Mouse (Mus musculus) forebrain, postnatal 0 days (tissue): ENCODE results near the gene Vezt. TPM values are rescaled to one million over a fixed set of nuclear protein-coding genes. Genes with fewer than 3 reads are reported as not detected.
A peak's percentile ranks its signal among the peaks of the same experiment; 100 is the strongest.

Experiments used
- ATAC-seq: fragments of 200-750 bp; cut with Nextera tagmentation; 2 replicates; pipeline ENCODE4 v1.8.0; 2017; ENCODE audit warnings: mild to moderate bottlenecking, moderate library complexity
- DNase-seq: peaks from one replicate; pipeline ENCODE4 v3.0.0-alpha.2; 2015
- H3K27ac ChIP-seq: fragments of 300-500 bp; sonication (generic); 2 replicates; pipeline ENCODE4 v1.5.1; 2014; ENCODE audit warnings: low read depth, mild to moderate bottlenecking, antibody characterized with exemption, low read length, moderate library complexity, mixed read lengths
- H3K27me3 ChIP-seq: fragments of 300-500 bp; sonication (generic); 2 replicates; pipeline ENCODE4 v1.6.1; 2014; ENCODE audit warnings: mild to moderate bottlenecking, low read length, mixed read lengths; ENCODE audit not compliant: insufficient read depth
- H3K36me3 ChIP-seq: fragments of 300-500 bp; sonication (generic); 2 replicates; pipeline ENCODE4 v1.6.1; 2014; ENCODE audit warnings: mild to moderate bottlenecking, moderate library complexity; ENCODE audit not compliant: insufficient read depth
- H3K4me1 ChIP-seq: fragments of 300-500 bp; sonication (generic); 2 replicates; pipeline ENCODE4 v1.6.1; 2014; ENCODE audit warnings: antibody characterized with exemption; ENCODE audit not compliant: insufficient read depth
- H3K4me2 ChIP-seq: fragments of 300-500 bp; sonication (generic); 2 replicates; pipeline ENCODE4 v1.6.1; 2014; ENCODE audit warnings: low read depth, mild to moderate bottlenecking, moderate library complexity
- H3K4me3 ChIP-seq: fragments of 300-500 bp; sonication (generic); 2 replicates; pipeline ENCODE4 v1.5.1; 2014; ENCODE audit warnings: low read depth, low read length, mixed read lengths
- H3K9ac ChIP-seq: fragments of 300-500 bp; sonication (generic); 2 replicates; pipeline ENCODE4 v1.6.1; 2014; ENCODE audit warnings: mild to moderate bottlenecking
- H3K9me3 ChIP-seq: fragments of 300-500 bp; sonication (generic); 2 replicates; pipeline ENCODE4 v1.6.1; 2016; ENCODE audit warnings: low read length
- CTCF ChIP-seq: sonication (generic); IDR thresholded peaks from 2 replicates; pipeline ENCODE4 v1.5.1; 2016; ENCODE audit warnings: antibody characterized with exemption, control low read depth, low read depth
- WGBS: fragments of 180-500 bp; shearing (Covaris S2); extraction: QIAGEN DNeasy Blood & Tissue Kit; methylation state at CpG from one replicate; pipeline ENCODE4 v1.1.7; 2014; 5-methylcytosine and 5-hydroxymethylcytosine counted together
- polyA plus RNA-seq: library from polyadenylated mRNA; unstranded; fragments of >200 nt; fragmentation: Nextera tagmentation; extraction: Ambion mirVana; gene quantifications from 2 replicates; pipeline ENCODE4 v1.2.1, GENCODE M21; 2015
- total RNA-seq: library from RNA; depleted of rRNA; stranded (reverse); fragments of >200 nt; gene quantifications from 2 replicates; pipeline ENCODE4 v1.2.3, GENCODE M21; 2014

The Vezt gene
- total and polyA plus RNA-seq, 2 experiments from 2014 or later = 40.1 to 66.0 TPM

DNA sequence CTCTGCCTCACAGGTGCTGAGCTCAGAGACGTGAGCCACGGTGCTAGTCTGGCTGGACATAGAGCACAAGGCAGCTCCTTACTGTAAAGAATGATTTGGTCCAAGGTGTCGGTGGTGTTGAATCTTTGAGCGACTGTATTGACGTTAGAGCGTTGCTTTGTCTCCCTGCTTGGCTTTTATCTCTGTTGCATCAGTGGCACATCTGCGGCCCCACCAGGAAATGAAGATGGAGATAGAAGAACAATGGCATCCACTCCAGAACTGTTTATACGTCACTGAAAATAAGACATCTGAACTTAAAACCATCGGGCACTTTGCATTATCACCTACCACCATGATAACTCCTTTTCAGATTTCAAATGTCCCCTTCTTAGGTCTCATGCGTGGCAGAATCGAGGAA is 135.7 kb downstream of the Vezt start:
- Histone ChIP-seq H3K27me3 (no peaks in the 10 kb centered on the region), H3K9me3 (no peaks in the 10 kb centered on the region), H3K27ac (no peak overlapping the region), H3K36me3 (no peaks in the 10 kb centered on the region), H3K9ac (no peak overlapping the region), H3K4me1 (no peaks in the 10 kb centered on the region), H3K4me2 (no peak overlapping the region), H3K4me3 (no peak overlapping the region)
- no peak for ATAC-seq
- TF ChIP-seq CTCF = no peak
- 88% methylated on average over 11 of the region's 11 CpGs for WGBS
- no peak for DNase-seq

DNA sequence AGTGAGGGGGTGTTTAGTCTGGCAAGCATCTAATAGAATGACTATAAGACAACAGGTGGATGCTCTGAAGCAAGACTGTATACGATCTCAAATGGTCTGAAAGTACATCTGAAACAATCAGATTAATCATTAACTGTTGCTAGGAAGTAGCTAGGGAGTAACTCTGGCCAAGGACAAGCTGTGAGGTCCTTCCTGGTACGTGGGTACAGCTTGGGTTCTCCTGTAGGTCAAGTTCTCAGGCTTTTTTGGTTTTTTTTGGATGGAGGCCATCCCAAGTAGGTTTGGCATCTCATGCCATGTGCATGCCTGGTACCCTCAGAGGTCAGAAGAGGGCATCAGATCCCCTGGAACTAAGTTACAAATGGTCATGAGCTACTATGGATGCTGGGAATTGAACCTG is 136.3 kb downstream of the Vezt start:
- H3K4me3 ChIP-seq = no peak overlapping the region
- ATAC-seq (no peak), DNase-seq (no peak)
- H3K4me2 ChIP-seq = no peak overlapping the region
- TF ChIP-seq CTCF = no peak
- no peaks in the 10 kb centered on the region for H3K4me1 ChIP-seq
- no peaks in the 10 kb centered on the region for H3K9me3 ChIP-seq
- no peaks in the 10 kb centered on the region for H3K36me3 ChIP-seq
- H3K9ac ChIP-seq = no peak overlapping the region
- H3K27ac ChIP-seq = no peak overlapping the region
- WGBS = 67% methylated on average over 2 of the region's 2 CpGs
- H3K27me3 ChIP-seq = no peaks in the 10 kb centered on the region

DNA sequence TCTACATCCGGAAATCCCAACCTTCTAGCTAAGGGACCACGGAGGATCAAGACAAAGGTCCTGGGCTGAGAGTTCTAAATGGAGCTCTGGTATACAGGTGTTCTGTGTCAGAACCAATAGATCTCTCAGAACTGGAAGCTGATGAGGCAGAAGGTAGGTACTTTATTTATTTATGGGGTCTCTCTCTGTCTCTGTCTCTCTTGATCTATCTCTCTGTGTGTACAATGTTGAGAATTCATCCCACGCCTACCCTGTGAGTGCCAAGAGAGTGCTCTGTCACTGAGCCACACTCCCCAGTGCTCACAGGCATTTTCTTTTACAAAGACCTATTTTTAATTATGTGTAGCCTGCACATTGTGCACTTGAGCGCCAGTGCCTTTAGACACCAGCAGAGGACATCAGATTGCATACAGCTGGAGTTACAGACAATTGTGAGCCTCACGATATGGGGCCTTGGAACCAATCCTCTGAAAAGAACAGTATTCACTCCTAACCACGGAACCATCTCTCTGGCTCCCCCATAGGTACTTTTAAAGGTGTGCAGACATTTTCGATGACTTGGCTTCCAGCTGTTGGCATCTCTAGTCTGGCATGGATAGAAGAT is 138.5 kb downstream of the Vezt start, which contains the start of gene Metap2:
Gene Metap2 (minus strand): TSS at position 51 of the 604 bp plus-strand sequence.
- Histone ChIP-seq H3K9ac (no peak within 1 kb of the TSS), H3K36me3 (no peaks in the 10 kb centered on the region), H3K9me3 (no peaks in the 10 kb centered on the region), H3K4me3 (no peak within 1 kb of the TSS), H3K4me1 (no peaks in the 10 kb centered on the region), H3K27ac (no peak within 1 kb of the TSS), H3K4me2 (no peak within 1 kb of the TSS), H3K27me3 (no peaks in the 10 kb centered on the region)
- TF ChIP-seq CTCF = peak; percentile 36
- ATAC-seq = no peak
- no peak for DNase-seq
- 57% methylated on average over 7 of the region's 7 CpGs for WGBS

DNA sequence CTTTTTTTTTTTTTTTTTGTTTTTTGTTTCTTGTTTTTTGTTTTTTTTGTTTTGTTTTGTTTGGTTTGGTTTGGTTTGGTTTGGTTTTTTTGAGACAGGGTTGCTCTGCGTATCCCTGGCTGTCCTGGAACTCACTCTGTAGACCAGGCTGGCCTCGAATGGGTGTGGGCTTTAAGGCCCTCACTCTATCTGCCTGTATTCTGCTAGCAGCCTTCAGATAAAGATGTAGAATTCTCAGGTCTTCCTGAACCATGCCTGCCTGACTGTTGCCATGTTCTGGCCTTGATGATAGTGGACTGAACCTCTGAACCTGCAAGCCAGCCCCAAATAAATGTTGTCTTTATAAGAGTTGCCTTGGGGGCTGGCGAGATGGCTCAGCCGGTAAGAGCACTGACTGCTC is 143.1 kb downstream of the Vezt start:
- Histone ChIP-seq H3K36me3 (no peaks in the 10 kb centered on the region), H3K4me3 (no peak overlapping the region), H3K9ac (no peak overlapping the region), H3K4me1 (peaks cover 12% of the 10 kb centered on the region), H3K9me3 (no peaks in the 10 kb centered on the region), H3K27me3 (no peaks in the 10 kb centered on the region), H3K27ac (no peak overlapping the region), H3K4me2 (no peak overlapping the region)
- no peak for TF ChIP-seq CTCF
- DNase-seq (no peak), ATAC-seq (no peak)
- 96% methylated on average over 4 of the region's 4 CpGs for WGBS

DNA sequence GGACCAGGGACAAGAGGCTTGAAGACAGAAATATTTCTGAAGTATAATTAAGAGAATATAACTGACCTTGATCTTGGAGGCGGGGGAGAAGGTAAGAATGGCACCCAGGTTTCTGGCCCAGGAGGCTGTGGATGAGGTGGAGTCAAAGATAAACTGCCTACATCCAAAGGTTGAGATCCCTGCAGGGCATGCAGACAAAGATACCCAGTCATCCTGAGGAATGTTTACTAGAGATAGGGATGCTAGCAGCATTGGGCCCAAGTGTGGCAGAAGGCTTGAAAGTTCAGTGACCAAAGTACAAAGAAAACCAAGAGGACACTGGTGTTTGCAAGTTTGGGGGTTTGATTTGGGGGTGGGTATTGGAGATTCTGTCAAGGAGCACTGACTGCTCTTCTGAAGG is 144.6 kb downstream of the Vezt start:
- 94% methylated on average over 1 of the region's 1 CpGs for WGBS
- Histone ChIP-seq H3K36me3 (peaks cover 8% of the 10 kb centered on the region), H3K27ac (no peak overlapping the region), H3K9me3 (no peaks in the 10 kb centered on the region), H3K4me1 (peaks cover 12% of the 10 kb centered on the region), H3K9ac (no peak overlapping the region), H3K4me2 (no peak overlapping the region), H3K27me3 (no peaks in the 10 kb centered on the region), H3K4me3 (no peak overlapping the region)
- no peak for DNase-seq
- no peak for TF ChIP-seq CTCF
- no peak for ATAC-seq

DNA sequence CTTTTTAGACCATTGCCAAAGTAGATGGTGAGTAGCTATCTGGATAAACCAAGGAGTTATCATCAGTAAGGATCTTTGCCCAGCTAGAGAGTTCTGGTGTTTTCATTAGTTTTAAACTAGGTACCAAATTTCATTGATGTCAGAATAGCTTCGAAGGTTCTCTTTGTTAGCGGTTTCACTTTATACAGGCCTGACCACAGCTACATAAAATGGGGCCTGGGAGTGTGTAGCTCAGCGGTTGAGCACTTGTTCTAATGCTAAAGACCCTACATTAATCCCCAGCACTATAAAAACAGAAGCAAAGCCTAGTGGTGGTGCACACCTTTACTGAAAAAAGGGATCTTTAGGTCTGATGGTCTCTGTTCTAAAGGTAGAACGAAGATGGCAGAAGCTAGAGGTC is 145.1 kb downstream of the Vezt start:
- Histone ChIP-seq H3K4me3 (peak overlapping the region; percentile 86), H3K27ac (no peak overlapping the region), H3K9me3 (no peaks in the 10 kb centered on the region), H3K4me1 (peaks cover 12% of the 10 kb centered on the region), H3K27me3 (no peaks in the 10 kb centered on the region), H3K9ac (0 out of 2 replicates have a peak overlapping the region, but pooled peaks have one; percentile 92), H3K36me3 (peaks cover 12% of the 10 kb centered on the region), H3K4me2 (peak overlapping the region; percentile 73)
- WGBS = 72% methylated on average over 4 of the region's 4 CpGs
- ATAC-seq = no peak
- no peak for DNase-seq
- no peak for TF ChIP-seq CTCF

DNA sequence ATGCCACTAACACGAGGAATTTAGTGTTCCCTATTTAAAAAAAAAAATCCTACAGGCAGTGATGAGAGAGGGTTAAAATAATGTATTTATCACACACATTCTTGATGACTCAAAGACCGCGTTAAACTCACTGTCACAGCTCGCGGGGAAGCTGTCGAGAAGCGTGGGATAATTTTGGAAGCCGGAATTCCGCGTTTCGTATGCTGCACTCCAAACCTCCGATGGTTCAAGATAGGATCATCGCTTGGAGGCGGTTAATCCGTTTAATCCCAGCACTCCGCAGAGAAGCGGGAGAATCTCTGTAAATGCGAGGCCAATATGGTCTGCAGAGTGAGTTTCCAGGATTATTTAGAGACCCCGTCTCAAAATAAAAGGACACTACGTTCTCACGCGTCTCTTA is 145.6 kb downstream of the Vezt start:
- Histone ChIP-seq H3K4me3 (peak overlapping the region; percentile 86), H3K36me3 (peaks cover 18% of the 10 kb centered on the region), H3K9ac (peak overlapping the region; percentile 92), H3K4me2 (peak overlapping the region; percentile 73), H3K27me3 (no peaks in the 10 kb centered on the region), H3K4me1 (peaks cover 12% of the 10 kb centered on the region), H3K9me3 (no peaks in the 10 kb centered on the region), H3K27ac (peak overlapping the region; percentile 95)
- WGBS = under 1% methylated on average over 22 of the region's 22 CpGs
- TF ChIP-seq CTCF = no peak
- ATAC-seq (peak; percentile 56), DNase-seq (no peak)
